Mouse (Mus musculus) 416B (cell line): Measurements from ENCODE around the gene Abraxas2.

ENCODE experiments used
- DNase-seq: peaks from one replicate; pipeline ENCODE4 v3.0.0; 2011; ENCODE audit warnings: low read depth

Abraxas2 gene

GRCm38 (mm10) chr7:132853946-132854345, 5.1 kb upstream of the Abraxas2 start:
- no peak for DNase-seq

GRCm38 (mm10) chr7:132856083-132856482, 2.9 kb upstream of the Abraxas2 start:
- no peak for DNase-seq

GRCm38 (mm10) chr7:132858043-132858608, 899 bp upstream of the Abraxas2 start:
- DNase-seq, result peak; percentile 69

- DNase-seq, result no peak
These were observed 7.3 kb downstream of the Abraxas2 start for GRCm38 (mm10) chr7:132866316-132866715.

- DNase-seq, result peak; percentile 94
These were observed 14.0 kb downstream of the Abraxas2 start for GRCm38 (mm10) chr7:132873043-132873442.

- DNase-seq, result no peak
These were observed 16.5 kb downstream of the Abraxas2 start for GRCm38 (mm10) chr7:132875391-132876086.

GRCm38 (mm10) chr7:132880276-132880675, 21.3 kb downstream of the Abraxas2 start:
- no peak for DNase-seq

- DNase-seq, result peak; percentile 63
These were observed 23.3 kb downstream of the Abraxas2 start for GRCm38 (mm10) chr7:132882343-132882742.

GRCm38 (mm10) chr7:132884031-132884430, 25.0 kb downstream of the Abraxas2 start:
- DNase-seq, result no peak

- no peak for DNase-seq
These were observed 28.2 kb downstream of the Abraxas2 start for GRCm38 (mm10) chr7:132887019-132887804.

GRCm38 (mm10) chr7:132888052-132888451, 29.0 kb downstream of the Abraxas2 start:
- peak; percentile 40 for DNase-seq

- DNase-seq, result peak; percentile 21
These were observed 29.7 kb downstream of the Abraxas2 start for GRCm38 (mm10) chr7:132888518-132889249.

GRCm38 (mm10) chr7:132889691-132890090, 30.7 kb downstream of the Abraxas2 start:
- DNase-seq, result no peak

- DNase-seq, result no peak
These were observed 31.2 kb downstream of the Abraxas2 start for GRCm38 (mm10) chr7:132890201-132890600.

GRCm38 (mm10) chr7:132891561-132892310, 32.7 kb downstream of the Abraxas2 start:
- no peak for DNase-seq

- no peak for DNase-seq
These were observed 33.3 kb downstream of the Abraxas2 start for GRCm38 (mm10) chr7:132892311-132892661.

- peak; percentile 60 for DNase-seq
These were observed 33.8 kb downstream of the Abraxas2 start for GRCm38 (mm10) chr7:132892806-132893205.

GRCm38 (mm10) chr7:132893336-132893735, 34.3 kb downstream of the Abraxas2 start:
- no peak for DNase-seq

GRCm38 (mm10) chr7:132894841-132895555, 36.0 kb downstream of the Abraxas2 start:
- DNase-seq, result peak; percentile 64

- no peak for DNase-seq
These were observed 37.3 kb downstream of the Abraxas2 start for GRCm38 (mm10) chr7:132896206-132896815.
